Mouse (Mus musculus) heart, postnatal 14 days (tissue): ENCODE measurements around the gene Syndig1. TPM values are rescaled to one million over a fixed set of nuclear protein-coding genes. Genes with fewer than 3 reads are reported as not detected.

Experiments
- DNase-seq, 2 experiments: peaks; one replicate each; pipeline ENCODE4 v3.0.0; 2021 to 2022
- intact Hi-C: fragments of 180-260 bp; cut with DNase I; formaldehyde crosslinking; loops from one replicate; pipeline ENCODE4 v1.15.1; 2025
- total RNA-seq, 2 experiments: library from RNA; stranded (reverse); gene quantifications; 2 replicates each; pipeline ENCODE4 v1.2.3; 2021

Syndig1 gene
- total RNA-seq, 2 experiments from 2014 or later, result 0.12 to 0.15 TPM

- intact Hi-C loops, result no loop called here
- no peak for DNase-seq
These were observed 43.5 kb downstream of the Syndig1 start for GRCm38 (mm10) chr2:149872496-149872895.

GRCm38 (mm10) chr2:149873346-149873745, 44.3 kb downstream of the Syndig1 start:
- intact Hi-C loops, result no loop called here
- DNase-seq, result no peak

- intact Hi-C loops, result no loop called here
- DNase-seq, result no peak
These were observed 48.9 kb downstream of the Syndig1 start for GRCm38 (mm10) chr2:149877954-149878353.

GRCm38 (mm10) chr2:149887634-149888033, 58.6 kb downstream of the Syndig1 start:
- no peak for DNase-seq
- intact Hi-C loops, result no loop called here

- intact Hi-C loops, result no loop called here
- no peak for DNase-seq
These were observed 62.6 kb downstream of the Syndig1 start for GRCm38 (mm10) chr2:149891647-149892046.

GRCm38 (mm10) chr2:149896337-149896736, 67.3 kb downstream of the Syndig1 start:
- no peak for DNase-seq
- intact Hi-C loops, result no loop called here

- no peak for DNase-seq
- intact Hi-C loops, result no loop called here
These were observed 70.6 kb downstream of the Syndig1 start for GRCm38 (mm10) chr2:149899615-149900014.

GRCm38 (mm10) chr2:149900606-149901005, 71.6 kb downstream of the Syndig1 start:
- intact Hi-C loops, result no loop called here
- no peak for DNase-seq

GRCm38 (mm10) chr2:149904405-149904804, 75.4 kb downstream of the Syndig1 start:
- DNase-seq, result no peak
- intact Hi-C loops, result no loop called here

GRCm38 (mm10) chr2:149906694-149907093, 77.7 kb downstream of the Syndig1 start:
- intact Hi-C loops, result no loop called here
- DNase-seq, result no peak

GRCm38 (mm10) chr2:149917162-149917561, 88.2 kb downstream of the Syndig1 start:
- DNase-seq, result no peak

GRCm38 (mm10) chr2:149923561-149923960, 94.5 kb downstream of the Syndig1 start:
- DNase-seq, result no peak
- intact Hi-C loops, result no loop called here

More at GRCm38 (mm10) chr2:149917162-149917561, 88.2 kb downstream of the Syndig1 start:
- intact Hi-C loops, result no loop called here

GRCm38 (mm10) chr2:149925911-149926310, 96.9 kb downstream of the Syndig1 start:
- intact Hi-C loops, result no loop called here
- DNase-seq, result no peak

GRCm38 (mm10) chr2:149927001-149927400, 98.0 kb downstream of the Syndig1 start:
- intact Hi-C loops, result no loop called here
- DNase-seq, result no peak

GRCm38 (mm10) chr2:149927481-149927880, 98.5 kb downstream of the Syndig1 start:
- DNase-seq, result no peak
- intact Hi-C loops, result no loop called here

- intact Hi-C loops, result no loop called here
- DNase-seq, result no peak
These were observed 101.0 kb downstream of the Syndig1 start for GRCm38 (mm10) chr2:149929986-149930385.

- no peak for DNase-seq
- intact Hi-C loops, result no loop called here
These were observed 102.1 kb downstream of the Syndig1 start for GRCm38 (mm10) chr2:149931111-149931510.

GRCm38 (mm10) chr2:149932095-149932494, 103.1 kb downstream of the Syndig1 start:
- no peak for DNase-seq
- intact Hi-C loops, result no loop called here

- DNase-seq, result no peak
- intact Hi-C loops, result no loop called here
These were observed 104.4 kb downstream of the Syndig1 start for GRCm38 (mm10) chr2:149933247-149933898.

GRCm38 (mm10) chr2:149934139-149934538, 105.1 kb downstream of the Syndig1 start:
- DNase-seq, result no peak
- intact Hi-C loops, result no loop called here

GRCm38 (mm10) chr2:149938829-149939228, 109.8 kb downstream of the Syndig1 start:
- no peak for DNase-seq
- intact Hi-C loops, result no loop called here

- intact Hi-C loops, result no loop called here
- DNase-seq, result no peak
These were observed 110.6 kb downstream of the Syndig1 start for GRCm38 (mm10) chr2:149939586-149939985.

GRCm38 (mm10) chr2:149950641-149951040, 121.6 kb downstream of the Syndig1 start:
- intact Hi-C loops, result no loop called here
- DNase-seq, result no peak
